Mouse (Mus musculus) C2C12 (cell line): ENCODE measurements around the gene Tnni2.

ENCODE experiments used
- CEBPB ChIP-seq: IDR thresholded peaks from one replicate; pipeline ENCODE4 v1.6.1; 2011; ENCODE audit warnings: low read depth, mild to moderate bottlenecking, control low read depth, moderate library complexity
- CTCF ChIP-seq: IDR thresholded peaks from one replicate; pipeline ENCODE4 v1.5.1; 2011; ENCODE audit not compliant: control insufficient read depth, insufficient read depth, insufficient read length
- FOSL1 ChIP-seq: IDR thresholded peaks from one replicate; pipeline ENCODE4 v1.8.0; 2011; ENCODE audit warnings: mild to moderate bottlenecking, low read length; ENCODE audit not compliant: poor library complexity, insufficient read depth, severe bottlenecking
- MAX ChIP-seq: IDR thresholded peaks from one replicate; pipeline ENCODE4 v1.6.1; 2011; ENCODE audit warnings: mild to moderate bottlenecking, control low read depth
- USF1 ChIP-seq: IDR thresholded peaks from one replicate; pipeline ENCODE4 v1.6.1; 2011; ENCODE audit warnings: low read depth, mild to moderate bottlenecking, control low read depth, moderate library complexity

DNA sequence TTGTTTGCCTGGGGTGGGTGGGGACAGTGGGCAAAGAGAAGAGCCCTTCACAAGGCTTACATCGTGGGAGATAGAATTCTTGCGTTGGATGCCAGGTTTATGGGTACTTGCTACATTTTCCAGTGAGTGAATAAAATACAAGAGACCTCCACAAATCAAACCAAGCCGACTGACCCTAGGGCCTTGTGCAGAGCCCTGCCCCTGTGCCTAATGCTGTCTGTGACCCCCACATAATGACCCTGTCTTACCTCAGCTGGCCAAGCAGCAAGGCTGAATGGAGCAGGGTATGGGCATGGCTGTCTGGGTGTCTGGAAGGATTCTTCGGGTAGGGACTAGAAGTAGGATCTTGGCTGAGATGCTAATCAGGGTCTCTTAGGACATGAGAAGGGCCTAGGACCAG is 4.7 kb downstream of the Tnni2 start:
- TF ChIP-seq FOSL1 (no peak), CTCF (no peak), CEBPB (no peak), USF1 (no peak), MAX (no peak)
